ENCODE assay signal across 27 mouse cellular contexts in genomic region chr19:16528225-16528828, GRCm38 (mm10).
DNase-seq lines count a peak whose midpoint lies in the region; ATAC-seq and TF ChIP-seq lines count a peak whose summit lies in the region.
"Had no signal": no experiment of that assay in that cellular context is flagged by ENCODE, and none has a peak within 500 bp of the region (broad histone marks: within the 10 kb centered on the region; RNA-seq: fewer than 3 reads in every experiment).

No protein-coding gene starts in this region.

- ATAC-seq in intestine, embryonic 14.5 days (replicated peaks; ENCODE audit: low FRiP score, low TSS enrichment, low read depth): peak; percentile 55; the same call in 1 of the 2 replicates
- ATAC-seq in intestine, postnatal 0 days: no peak
- ATAC-seq: forebrain, embryonic 16.5 days; liver, embryonic 12.5 days; liver, postnatal 0 days had no signal

- no peak for DNase-seq in intestine, embryonic 14.5 days (ENCODE audit: low spot score)
- peak; percentile 22 for DNase-seq in kidney, postnatal 10 days
- no peak for DNase-seq in kidney, adult 11 months
- DNase-seq in retina, embryonic 14.5 days (ENCODE audit: low spot score): peak; percentile 45
- DNase-seq in retina, postnatal 1 day: no peak
- no peak for DNase-seq in Muller cell, postnatal 12 days (ENCODE audit: inconsistent ontology term)
- DNase-seq: adrenal gland, postnatal 14 days; cerebellum, adult 11 months; cerebellum, adult 9-10 months; gastrocnemius, adult 2 months; gastrocnemius, postnatal 36 days; heart, adult 18-20 months; heart, postnatal 4 days; kidney, adult 9 months; left cerebral cortex, postnatal 4 days; liver, postnatal 0 days; midbrain, embryonic 14.5 days; right cerebral cortex, postnatal 25 days; thymus, postnatal 4 days had no signal

- H3K27me3 ChIP-seq in intestine, embryonic 14.5 days (replicated peaks; ENCODE audit: control insufficient read depth, insufficient read depth, low read length): no peaks in the 10 kb centered on the region
- H3K27me3 ChIP-seq in intestine, postnatal 0 days (replicated peaks; ENCODE audit: control insufficient read depth, insufficient read depth, low read length): no peaks in the 10 kb centered on the region
- H3K27me3 ChIP-seq: heart, embryonic 12.5 days; liver, embryonic 12.5 days had no signal

- no peaks in the 10 kb centered on the region for H3K9me3 ChIP-seq in intestine, embryonic 14.5 days (ENCODE audit: control insufficient read depth, low read length)
- H3K9me3 ChIP-seq in intestine, postnatal 0 days (ENCODE audit: control insufficient read depth): no peaks in the 10 kb centered on the region
- H3K9me3 ChIP-seq: G1E; heart, embryonic 12.5 days; hindbrain, embryonic 13.5 days; liver, embryonic 12.5 days had no signal

- H3K4me2 ChIP-seq in intestine, embryonic 14.5 days (ENCODE audit: low read length): no peak overlapping the region
- no peak overlapping the region for H3K4me2 ChIP-seq in intestine, postnatal 0 days (replicated peaks; ENCODE audit: low read depth)
- H3K4me2 ChIP-seq: heart, embryonic 12.5 days; hindbrain, embryonic 13.5 days; liver, embryonic 12.5 days had no signal

- no peak overlapping the region; the same call in 1 of the 2 replicates for H3K27ac ChIP-seq in intestine, embryonic 14.5 days (ENCODE audit: low read depth)
- H3K27ac ChIP-seq in intestine, postnatal 0 days (ENCODE audit: low read depth, low read length): no peak overlapping the region
- H3K27ac ChIP-seq: gastrocnemius, adult 2 months; hindbrain, embryonic 13.5 days; layer of hippocampus, adult 2 months; liver, embryonic 12.5 days had no signal

- H3K36me3 ChIP-seq in intestine, embryonic 14.5 days (ENCODE audit: control insufficient read depth, insufficient read depth, low read length): no peaks in the 10 kb centered on the region
- H3K36me3 ChIP-seq in intestine, postnatal 0 days (ENCODE audit: control insufficient read depth, insufficient read depth): no peaks in the 10 kb centered on the region
- H3K36me3 ChIP-seq: G1E; heart, embryonic 12.5 days; hindbrain, embryonic 13.5 days; liver, embryonic 12.5 days had no signal

- peaks cover 27% of the 10 kb centered on the region for H3K4me1 ChIP-seq in intestine, embryonic 14.5 days (replicated peaks; ENCODE audit: control insufficient read depth, insufficient read depth, low read length)
- no peaks in the 10 kb centered on the region for H3K4me1 ChIP-seq in intestine, postnatal 0 days (replicated peaks; ENCODE audit: control insufficient read depth, insufficient read depth, low read length)
- H3K4me1 ChIP-seq: hindbrain, embryonic 13.5 days had no signal

- no peak overlapping the region for H3K4me3 ChIP-seq in intestine, embryonic 14.5 days (ENCODE audit: low read depth, low read length)
- H3K4me3 ChIP-seq in intestine, postnatal 0 days (ENCODE audit: low read depth, low read length): no peak overlapping the region
- H3K4me3 ChIP-seq: erythroblast, embryonic 14.5 days; gastrocnemius, adult 2 months; heart, embryonic 12.5 days; hindbrain, embryonic 13.5 days; layer of hippocampus, adult 2 months; liver, embryonic 12.5 days had no signal

- no peak overlapping the region for H3K9ac ChIP-seq in intestine, embryonic 14.5 days (ENCODE audit: low read length)
- H3K9ac ChIP-seq in intestine, postnatal 0 days (ENCODE audit: low read depth, low read length): no peak overlapping the region
- H3K9ac ChIP-seq: heart, embryonic 12.5 days; hindbrain, embryonic 13.5 days; liver, embryonic 12.5 days; liver, postnatal 0 days had no signal

- 32% methylated on average over 3 of the region's 3 CpGs for WGBS in intestine, embryonic 14.5 days
- 52% methylated on average over 3 of the region's 3 CpGs for WGBS in intestine, postnatal 0 days

- no peak for TF ChIP-seq CTCF in intestine, postnatal 0 days (IDR thresholded peaks at IDR 0.05; ENCODE audit: low read depth)

Comparison
In these comparisons a context has a peak if more than half of its experiments do, and no peak if none do; other contexts are left out.
1. DNase-seq: peak in kidney, postnatal 10 days (single experiment) and retina, embryonic 14.5 days (single experiment); none in intestine, embryonic 14.5 days (single experiment), kidney, adult 11 months (single experiment), retina, postnatal 1 day (single experiment) and Muller cell, postnatal 12 days (single experiment).